Mouse (Mus musculus): ENCODE data around the gene Phf23.

DNA sequence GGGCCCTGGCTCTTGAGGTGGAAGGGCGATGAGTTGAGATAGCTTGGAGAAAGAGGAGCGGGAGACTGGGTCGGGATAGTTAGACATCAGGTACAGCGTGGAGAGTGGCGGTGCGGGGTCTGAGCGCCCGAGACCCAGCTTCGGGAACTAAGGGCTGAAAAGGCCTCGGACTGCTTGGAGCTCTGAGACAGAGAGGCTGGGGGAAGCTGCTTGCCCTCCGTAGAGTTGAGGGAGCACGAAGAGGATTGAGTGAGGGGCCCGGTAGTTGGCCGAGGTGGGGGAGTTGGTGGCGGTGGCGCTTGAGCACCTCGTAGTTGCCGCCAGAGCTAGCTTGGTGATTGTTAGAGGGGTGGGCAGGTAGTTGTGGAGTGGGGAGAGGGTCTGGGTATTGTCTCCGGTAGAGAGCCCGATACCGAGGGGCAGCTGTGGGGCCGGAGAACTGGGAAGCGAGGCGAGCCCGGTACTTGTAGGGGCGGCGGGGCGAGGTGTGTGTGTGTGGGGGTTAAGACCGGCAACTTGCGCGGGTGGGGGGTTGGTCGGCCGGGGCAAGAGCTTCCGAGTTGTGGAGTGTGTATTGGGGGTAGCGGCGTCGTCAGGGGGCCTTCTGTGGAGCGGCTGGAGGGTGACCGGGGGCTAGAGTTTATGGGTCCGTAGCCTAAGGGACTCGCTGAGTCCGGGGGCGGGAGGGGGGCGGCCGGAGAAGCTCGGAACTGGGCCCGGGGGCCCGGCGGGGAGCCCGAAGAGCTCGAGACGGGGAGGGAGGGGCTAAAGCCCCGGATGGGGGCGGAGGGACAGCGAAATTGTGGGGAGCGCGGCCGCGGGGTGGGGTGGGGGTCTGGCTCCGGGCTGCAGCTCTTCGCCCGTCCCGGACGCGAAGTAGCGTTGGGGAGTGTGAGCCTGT, 834 bp downstream of the Phf23 start:
- no peak for TF ChIP-seq CTCF (IDR thresholded peaks at IDR 0.05; ENCODE audit: low read depth, low read length)
- no peak for TF ChIP-seq POLR2A (IDR thresholded peaks at IDR 0.05; ENCODE audit: borderline replicate concordance, low read depth, low read length)

All from bone marrow macrophage, adult 2 months (primary cell).